Mouse (Mus musculus): ENCODE data around the gene Cd40lg. TPM values are rescaled to one million over a fixed set of nuclear protein-coding genes. Genes with fewer than 3 reads are reported as not detected.

Gene Cd40lg
- polyA plus RNA-seq, 1 experiment from 2014 or later = not detected

GRCm38 (mm10) chrX:57216271-57216670, 4.3 kb downstream of the Cd40lg start:
- no peak for TF ChIP-seq EP300 (IDR thresholded peaks at IDR 0.05; ENCODE audit: low read depth)
- TF ChIP-seq CTCF (IDR thresholded peaks at IDR 0.05; ENCODE audit: low read depth) = no peak
- no peaks in the 10 kb centered on the region for H3K36me3 ChIP-seq (replicated peaks; ENCODE audit: insufficient read depth, low read length)
- ATAC-seq = no peak
- H3K27ac ChIP-seq (ENCODE audit: low read depth) = no peak overlapping the region
- no peaks in the 10 kb centered on the region for H3K27me3 ChIP-seq (ENCODE audit: insufficient read depth, low read length)
- no peak overlapping the region for H3K4me2 ChIP-seq (ENCODE audit: low read depth, low read length)
- H3K4me3 ChIP-seq (ENCODE audit: low read depth, low read length) = no peak overlapping the region
- no peak overlapping the region for H3K9ac ChIP-seq (replicated peaks)
- H3K4me1 ChIP-seq (ENCODE audit: insufficient read depth) = no peaks in the 10 kb centered on the region
- no peak for DNase-seq
- 59% methylated on average over 5 of the region's 5 CpGs for WGBS (ENCODE audit: insufficient replicate concordance)
- H3K9me3 ChIP-seq (ENCODE audit: low read length) = no peaks in the 10 kb centered on the region

GRCm38 (mm10) chrX:57219563-57219962, 7.6 kb downstream of the Cd40lg start:
- Histone ChIP-seq H3K9me3 (ENCODE audit: low read length) (no peaks in the 10 kb centered on the region), H3K36me3 (replicated peaks; ENCODE audit: insufficient read depth, low read length) (no peaks in the 10 kb centered on the region), H3K27ac (ENCODE audit: low read depth) (no peak overlapping the region), H3K9ac (replicated peaks) (no peak overlapping the region), H3K4me3 (ENCODE audit: low read depth, low read length) (no peak overlapping the region), H3K4me1 (ENCODE audit: insufficient read depth) (no peaks in the 10 kb centered on the region), H3K27me3 (ENCODE audit: insufficient read depth, low read length) (no peaks in the 10 kb centered on the region), H3K4me2 (ENCODE audit: low read depth, low read length) (no peak overlapping the region)
- ATAC-seq (no peak), DNase-seq (no peak)
- TF ChIP-seq EP300 (IDR thresholded peaks at IDR 0.05; ENCODE audit: low read depth) = no peak
- TF ChIP-seq CTCF (IDR thresholded peaks at IDR 0.05; ENCODE audit: low read depth) = no peak
- 81% methylated on average over 5 of the region's 5 CpGs for WGBS (ENCODE audit: insufficient replicate concordance)

DNA sequence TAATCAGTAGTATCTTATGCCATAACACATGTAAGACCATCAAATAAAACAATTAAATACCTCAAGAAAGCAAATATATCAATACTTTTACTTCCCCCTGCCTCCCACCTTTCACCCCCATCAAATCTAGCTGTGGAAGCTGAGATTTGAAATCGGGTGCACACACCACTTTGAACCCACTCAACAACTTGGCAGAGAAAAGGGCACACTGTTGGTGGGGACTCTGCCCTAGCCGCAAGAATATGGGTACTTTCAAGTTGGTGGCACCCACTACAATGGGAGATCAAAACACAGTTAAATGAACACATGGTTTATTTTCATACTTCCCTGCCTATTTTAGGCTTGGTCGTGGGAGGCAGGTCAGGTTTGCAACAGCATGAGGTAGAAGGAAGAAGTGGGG, 9.9 kb downstream of the Cd40lg start:
- H3K4me2 ChIP-seq (ENCODE audit: low read depth, low read length) = no peak overlapping the region
- no peaks in the 10 kb centered on the region for H3K36me3 ChIP-seq (replicated peaks; ENCODE audit: insufficient read depth, low read length)
- WGBS (ENCODE audit: insufficient replicate concordance) = 71% methylated on average over 3 of the region's 3 CpGs
- H3K27ac ChIP-seq (ENCODE audit: low read depth) = no peak overlapping the region
- no peaks in the 10 kb centered on the region for H3K27me3 ChIP-seq (ENCODE audit: insufficient read depth, low read length)
- ATAC-seq = no peak
- no peak for TF ChIP-seq CTCF (IDR thresholded peaks at IDR 0.05; ENCODE audit: low read depth)
- TF ChIP-seq EP300 (IDR thresholded peaks at IDR 0.05; ENCODE audit: low read depth) = no peak
- H3K9ac ChIP-seq (replicated peaks) = no peak overlapping the region
- H3K4me1 ChIP-seq (ENCODE audit: insufficient read depth) = no peaks in the 10 kb centered on the region
- no peaks in the 10 kb centered on the region for H3K9me3 ChIP-seq (ENCODE audit: low read length)
- H3K4me3 ChIP-seq (ENCODE audit: low read depth, low read length) = no peak overlapping the region
- no peak for DNase-seq

- Histone ChIP-seq H3K27me3 (ENCODE audit: insufficient read depth, low read length) (no peaks in the 10 kb centered on the region), H3K4me3 (ENCODE audit: low read depth, low read length) (no peak overlapping the region), H3K36me3 (replicated peaks; ENCODE audit: insufficient read depth, low read length) (no peaks in the 10 kb centered on the region), H3K9me3 (ENCODE audit: low read length) (no peaks in the 10 kb centered on the region), H3K27ac (ENCODE audit: low read depth) (no peak overlapping the region), H3K4me2 (ENCODE audit: low read depth, low read length) (no peak overlapping the region), H3K9ac (replicated peaks) (no peak overlapping the region), H3K4me1 (ENCODE audit: insufficient read depth) (no peaks in the 10 kb centered on the region)
- 85% methylated on average over 10 of the region's 10 CpGs for WGBS (ENCODE audit: insufficient replicate concordance)
- DNase-seq (no peak), ATAC-seq (no peak)
- TF ChIP-seq EP300 (IDR thresholded peaks at IDR 0.05; ENCODE audit: low read depth) (no peak), CTCF (IDR thresholded peaks at IDR 0.05; ENCODE audit: low read depth) (no peak)
Measured at GRCm38 (mm10) chrX:57223301-57223700, 11.4 kb downstream of the Cd40lg start.

- no peak for DNase-seq
- H3K9ac ChIP-seq (replicated peaks) = no peak overlapping the region
- H3K4me2 ChIP-seq (ENCODE audit: low read depth, low read length) = no peak overlapping the region
- ATAC-seq = no peak
- no peak overlapping the region for H3K4me3 ChIP-seq (ENCODE audit: low read depth, low read length)
- TF ChIP-seq EP300 (IDR thresholded peaks at IDR 0.05; ENCODE audit: low read depth) = no peak
- no peak for TF ChIP-seq CTCF (IDR thresholded peaks at IDR 0.05; ENCODE audit: low read depth)
- H3K27me3 ChIP-seq (ENCODE audit: insufficient read depth, low read length) = no peaks in the 10 kb centered on the region
- 40% methylated on average over 2 of the region's 2 CpGs for WGBS (ENCODE audit: insufficient replicate concordance)
- H3K36me3 ChIP-seq (replicated peaks; ENCODE audit: insufficient read depth, low read length) = no peaks in the 10 kb centered on the region
- H3K9me3 ChIP-seq (ENCODE audit: low read length) = no peaks in the 10 kb centered on the region
- no peaks in the 10 kb centered on the region for H3K4me1 ChIP-seq (ENCODE audit: insufficient read depth)
- H3K27ac ChIP-seq (ENCODE audit: low read depth) = no peak overlapping the region
Measured at GRCm38 (mm10) chrX:57228178-57228577, 16.2 kb downstream of the Cd40lg start.

DNA sequence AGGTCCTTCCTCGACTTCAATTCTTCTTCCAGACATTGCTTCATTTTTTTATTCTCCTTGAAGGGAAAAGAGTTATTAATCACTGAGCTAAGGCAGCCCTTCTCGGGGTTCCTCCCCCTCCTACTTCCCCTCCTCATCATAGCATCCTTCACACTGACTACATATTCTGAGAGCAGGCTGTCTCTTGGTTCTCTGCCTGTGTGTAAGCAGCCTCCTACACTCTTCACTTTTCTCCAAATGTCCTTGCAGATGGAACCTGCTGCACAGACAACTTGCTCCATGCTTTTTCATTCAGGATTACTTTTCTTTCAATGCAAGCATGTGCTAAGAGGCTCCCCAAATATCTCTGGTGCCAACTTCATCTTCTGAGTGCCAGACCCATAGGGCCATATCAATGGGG, 21.7 kb downstream of the Cd40lg start:
- H3K27ac ChIP-seq (ENCODE audit: low read depth) = no peak overlapping the region
- H3K9me3 ChIP-seq (ENCODE audit: low read length) = no peaks in the 10 kb centered on the region
- no peak overlapping the region for H3K9ac ChIP-seq (replicated peaks)
- DNase-seq (no peak), ATAC-seq (no peak)
- TF ChIP-seq CTCF (IDR thresholded peaks at IDR 0.05; ENCODE audit: low read depth) = no peak
- TF ChIP-seq EP300 (IDR thresholded peaks at IDR 0.05; ENCODE audit: low read depth) = no peak
- H3K36me3 ChIP-seq (replicated peaks; ENCODE audit: insufficient read depth, low read length) = no peaks in the 10 kb centered on the region
- no peak overlapping the region for H3K4me2 ChIP-seq (ENCODE audit: low read depth, low read length)
- WGBS (ENCODE audit: insufficient replicate concordance) = 46% methylated on average over 2 of the region's 2 CpGs
- H3K4me1 ChIP-seq (ENCODE audit: insufficient read depth) = no peaks in the 10 kb centered on the region
- no peaks in the 10 kb centered on the region for H3K27me3 ChIP-seq (ENCODE audit: insufficient read depth, low read length)
- no peak overlapping the region for H3K4me3 ChIP-seq (ENCODE audit: low read depth, low read length)

- no peaks in the 10 kb centered on the region for H3K36me3 ChIP-seq (replicated peaks; ENCODE audit: insufficient read depth, low read length)
- no peak for ATAC-seq
- H3K27ac ChIP-seq (ENCODE audit: low read depth) = no peak overlapping the region
- no peak overlapping the region for H3K9ac ChIP-seq (replicated peaks)
- no peak for TF ChIP-seq EP300 (IDR thresholded peaks at IDR 0.05; ENCODE audit: low read depth)
- peak; percentile 53 for TF ChIP-seq CTCF (IDR thresholded peaks at IDR 0.05; ENCODE audit: low read depth)
- no peaks in the 10 kb centered on the region for H3K9me3 ChIP-seq (ENCODE audit: low read length)
- no peaks in the 10 kb centered on the region for H3K27me3 ChIP-seq (ENCODE audit: insufficient read depth, low read length)
- WGBS (ENCODE audit: insufficient replicate concordance) = 65% methylated on average over 4 of the region's 4 CpGs
- H3K4me3 ChIP-seq (ENCODE audit: low read depth, low read length) = no peak overlapping the region
- no peaks in the 10 kb centered on the region for H3K4me1 ChIP-seq (ENCODE audit: insufficient read depth)
- DNase-seq = peak; percentile 13
- no peak overlapping the region for H3K4me2 ChIP-seq (ENCODE audit: low read depth, low read length)
Measured at GRCm38 (mm10) chrX:57235982-57236381, 24.0 kb downstream of the Cd40lg start.

Measured in liver, postnatal 0 days (tissue).